Mouse (Mus musculus) retina, postnatal 1 day (tissue): ENCODE measurements at regions not wholly inside any gene's neighbourhood (a gene's known extent, or its start where the extent isn't known, plus 50 kb on each side); places are given as distances from the start of the nearest gene placed in this dataset.
A peak's percentile ranks its signal among the peaks of the same experiment; 100 is the strongest.
"Not testable (repeated sequence)": the region's sequence is repeated elsewhere in the genome, so short reads cannot be mapped to it uniquely, and the experiment has no call there.

Source experiments
- DNase-seq: peaks from one replicate; pipeline ENCODE4 v3.0.0-alpha.2; 2012

DNA sequence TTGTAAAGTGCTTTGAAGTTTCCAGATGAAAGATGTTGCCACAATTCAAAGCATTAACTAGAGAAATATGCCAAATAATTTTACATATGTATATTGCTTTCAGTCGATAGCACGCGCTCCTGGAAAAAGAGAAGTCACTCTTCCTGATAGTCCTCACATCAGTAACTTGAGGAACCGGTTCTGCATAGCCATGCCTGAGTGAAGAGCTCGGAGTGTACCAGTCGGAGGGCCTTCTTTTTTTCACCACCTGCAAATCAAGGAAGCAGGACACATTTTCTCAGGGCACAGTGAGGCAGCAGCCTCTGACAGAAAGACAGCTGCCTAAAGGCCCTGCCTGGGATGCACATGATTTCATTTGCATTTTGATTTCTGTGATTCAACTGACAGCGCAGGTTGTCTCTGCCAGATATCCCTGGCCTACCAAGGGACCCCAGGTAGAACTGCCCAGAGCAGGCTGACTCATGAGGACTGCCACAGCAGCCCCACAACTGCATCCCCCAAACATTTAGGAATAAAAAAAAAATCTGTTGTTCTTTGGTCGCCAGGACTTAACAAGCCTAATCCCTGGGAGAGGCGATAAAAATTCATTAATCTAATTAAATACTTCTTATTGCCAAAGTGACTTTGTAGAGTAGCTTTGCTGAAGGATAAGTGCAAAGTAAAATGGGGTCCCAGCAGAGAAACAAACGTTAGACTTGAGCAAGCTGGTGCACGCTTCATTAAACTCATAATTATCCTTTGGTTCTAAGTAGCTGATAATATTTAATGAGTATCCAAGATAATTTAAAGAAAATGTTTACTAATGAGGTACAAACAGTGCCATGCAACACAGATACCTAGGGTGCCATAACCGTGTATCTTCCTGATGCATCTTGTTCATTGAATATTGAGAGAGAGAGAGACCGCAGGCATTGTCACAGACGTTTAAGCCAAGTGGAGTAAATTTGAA, 202.7 kb downstream of the Faxc start:
- DNase-seq: no peak

DNA sequence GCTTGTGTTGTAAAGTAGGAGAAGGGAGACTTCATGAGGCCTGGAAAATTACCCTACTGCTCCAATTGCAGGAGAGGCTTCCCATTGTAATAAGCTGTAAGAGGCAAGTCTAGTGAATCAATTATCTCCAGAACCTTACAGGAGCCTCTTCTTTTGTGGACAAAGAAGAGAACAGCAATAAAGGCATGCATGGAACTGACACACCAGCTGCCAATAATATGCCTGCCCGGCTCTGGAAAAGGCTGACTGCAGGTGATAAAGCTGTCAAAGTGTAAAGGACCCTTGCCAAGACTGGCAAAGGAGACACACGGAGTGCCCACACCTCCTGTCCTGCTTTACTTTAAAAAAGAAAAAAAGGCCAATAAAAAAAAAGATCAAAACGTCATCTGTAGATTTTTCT, 209.0 kb downstream of the Faxc start:
- DNase-seq: no peak

DNA sequence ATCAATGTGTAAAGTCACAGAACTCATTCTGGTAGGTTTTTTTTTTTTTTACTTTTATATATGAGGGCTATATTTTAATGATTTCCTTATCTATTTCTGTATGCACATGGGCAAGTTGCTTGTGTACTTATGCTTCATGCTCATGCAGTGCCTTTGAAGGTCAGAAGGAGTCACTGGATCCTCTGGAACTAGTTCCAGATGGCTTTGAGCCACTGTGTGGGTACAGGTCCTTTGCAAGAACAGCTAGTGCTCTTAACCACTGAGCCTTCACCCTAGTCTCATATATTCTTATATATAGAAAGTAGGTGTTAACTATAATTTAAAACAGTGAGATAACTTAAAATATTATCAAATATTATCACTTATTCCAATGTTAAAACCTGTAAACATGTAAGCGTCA, 212.4 kb downstream of the Faxc start:
- DNase-seq: no peak

DNA sequence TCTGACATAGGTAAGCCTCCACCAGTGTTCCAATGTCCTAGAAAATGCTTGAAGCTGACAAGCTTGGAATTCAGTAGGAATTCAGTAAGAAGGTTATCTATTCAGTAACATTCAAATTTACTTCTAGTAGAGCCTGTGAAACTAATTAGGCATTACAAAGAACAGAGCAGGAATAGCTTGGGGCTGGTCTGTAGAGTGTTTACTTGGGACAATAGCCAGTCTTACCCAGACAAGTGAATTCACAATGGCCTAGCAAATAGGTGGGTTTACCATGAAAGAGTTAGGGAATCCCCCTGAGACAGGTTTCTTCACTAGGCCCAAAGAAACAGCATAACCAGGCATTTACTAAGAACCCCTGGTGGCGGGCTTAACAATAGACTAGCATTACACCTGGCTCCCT, 212.5 kb upstream of the Fbxl4 start:
- DNase-seq: not testable (repeated sequence)

DNA sequence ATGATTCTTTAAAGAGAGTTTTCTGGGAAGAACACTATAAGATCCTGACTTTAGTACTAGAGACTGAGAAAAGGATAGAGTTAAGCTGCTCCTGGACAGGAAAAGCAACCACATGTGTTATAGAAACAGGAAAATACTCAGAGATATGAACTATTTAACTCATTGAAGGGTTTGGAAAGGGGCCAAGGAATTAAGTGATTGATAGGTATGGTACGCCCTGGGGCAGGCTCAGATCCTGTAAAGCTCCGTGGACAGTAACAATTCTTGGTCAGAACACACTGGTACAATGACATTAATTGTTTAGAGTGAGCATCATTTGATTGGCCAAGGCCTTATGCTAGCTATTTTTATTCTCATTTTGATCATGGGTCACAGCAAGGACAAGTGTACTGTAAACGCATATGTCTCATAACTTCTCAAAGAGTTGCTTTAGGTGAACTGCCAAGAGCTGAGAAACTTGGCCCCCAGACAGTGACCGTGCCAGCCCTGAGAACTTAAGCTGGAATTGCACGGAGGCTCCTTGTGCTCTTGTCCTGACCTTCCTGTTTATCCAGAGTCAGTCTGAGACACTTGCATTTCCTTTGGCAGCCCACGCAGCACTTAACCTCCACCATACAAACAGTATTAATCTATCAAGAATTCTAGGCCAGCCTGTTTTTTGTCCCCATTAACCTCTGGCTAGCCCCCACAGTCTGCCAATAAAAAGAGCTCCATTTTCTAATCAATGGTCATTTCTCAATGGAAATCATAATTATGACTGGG, 210.5 kb upstream of the Fbxl4 start:
- no peak for DNase-seq

DNA sequence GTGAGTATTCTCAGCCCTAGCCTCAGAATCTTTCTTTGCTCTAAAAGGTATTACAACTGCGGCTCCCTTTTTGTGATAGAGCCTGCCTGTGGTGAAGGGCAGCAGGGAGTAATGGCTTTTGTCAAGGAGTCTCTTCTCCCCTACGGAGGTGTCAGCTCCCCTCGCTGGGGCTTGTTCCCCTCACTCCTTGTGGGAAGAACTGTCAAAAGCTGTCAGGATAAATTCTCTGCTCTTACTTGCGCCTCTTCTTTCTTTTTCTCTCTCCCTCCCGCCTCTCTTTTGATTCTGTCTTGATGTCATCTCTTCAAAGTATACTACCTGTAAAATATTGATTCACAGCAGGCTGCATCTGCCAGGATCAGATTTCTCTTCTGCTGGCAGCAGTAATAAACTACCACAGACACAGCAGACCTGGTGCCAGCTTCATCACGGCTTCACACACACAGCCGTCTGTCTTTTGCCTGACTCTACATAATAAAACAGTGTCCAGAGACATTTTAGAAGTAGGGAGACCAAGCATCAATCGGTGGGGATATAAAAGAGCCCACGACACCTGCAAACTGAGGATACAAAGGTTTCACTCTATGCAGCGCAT, 205.3 kb upstream of the Fbxl4 start:
- peak; percentile 6 for DNase-seq

DNA sequence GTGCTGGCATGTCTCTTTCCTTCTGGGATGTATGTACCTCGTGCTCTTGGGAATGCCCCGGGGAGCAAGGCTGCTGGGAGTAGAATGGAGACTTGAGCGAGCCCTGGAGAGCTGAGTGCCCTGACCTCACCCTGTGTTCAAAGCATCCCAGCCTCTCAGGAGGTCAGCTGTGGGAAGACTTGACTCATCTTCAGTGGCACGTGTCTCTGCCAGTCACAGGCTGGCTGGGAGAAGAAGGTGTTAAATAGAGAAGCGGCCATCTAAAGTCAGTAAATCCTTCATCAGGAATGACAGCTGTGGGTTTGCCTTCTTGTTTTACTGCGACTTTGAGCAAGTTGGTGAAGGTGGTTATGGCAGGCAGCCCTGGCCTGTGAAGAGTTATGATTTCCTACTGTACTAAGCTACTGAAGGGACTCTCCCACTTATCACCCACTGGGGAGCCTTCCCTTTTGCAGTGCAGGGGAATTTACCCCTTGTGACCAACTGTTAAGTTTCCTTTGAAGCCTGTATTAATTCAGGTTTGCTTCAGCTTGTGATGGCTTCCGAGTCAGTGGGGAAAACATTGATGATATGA, 204.3 kb upstream of the Fbxl4 start:
- DNase-seq: peak; percentile 14

DNA sequence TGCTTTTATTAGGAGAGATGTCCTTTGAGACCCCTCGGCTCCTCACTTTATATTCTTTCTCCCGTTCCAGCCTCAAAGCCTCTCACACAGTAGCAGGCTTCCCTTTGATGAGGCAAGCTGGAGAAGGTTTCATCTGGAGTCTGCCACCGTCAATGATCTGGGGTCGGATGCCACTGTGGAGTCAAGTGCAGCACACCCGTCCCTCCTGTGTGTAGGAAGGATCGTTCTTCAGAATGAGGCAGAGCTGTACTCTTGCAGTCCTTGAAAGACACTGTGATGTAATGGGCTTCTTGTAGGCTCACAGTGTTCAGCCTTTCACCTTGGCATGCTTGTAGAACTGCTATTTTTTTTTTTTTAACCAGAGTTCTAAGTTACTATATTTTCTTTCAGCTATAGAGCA, 203.7 kb upstream of the Fbxl4 start:
- no peak for DNase-seq

DNA sequence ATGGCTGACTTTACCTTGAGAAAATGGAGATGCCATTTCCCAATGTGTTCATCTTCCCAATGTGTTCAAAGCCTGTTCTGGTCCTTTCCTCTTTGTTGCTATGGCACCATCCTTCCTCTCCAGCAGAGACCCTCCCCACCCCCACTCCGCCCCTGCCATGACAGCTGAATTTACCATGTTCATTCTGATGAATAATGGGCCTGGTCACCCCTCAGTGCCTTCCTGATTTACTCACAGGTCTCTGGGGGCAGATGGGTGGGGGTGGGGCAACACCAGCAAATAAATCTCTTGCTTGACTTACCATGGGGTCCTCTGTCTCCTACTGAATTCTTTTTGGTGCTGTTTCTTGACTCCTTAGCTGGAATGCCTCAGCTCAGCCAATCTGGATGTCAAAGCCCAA, 170.9 kb upstream of the Fbxl4 start:
- DNase-seq: no peak

DNA sequence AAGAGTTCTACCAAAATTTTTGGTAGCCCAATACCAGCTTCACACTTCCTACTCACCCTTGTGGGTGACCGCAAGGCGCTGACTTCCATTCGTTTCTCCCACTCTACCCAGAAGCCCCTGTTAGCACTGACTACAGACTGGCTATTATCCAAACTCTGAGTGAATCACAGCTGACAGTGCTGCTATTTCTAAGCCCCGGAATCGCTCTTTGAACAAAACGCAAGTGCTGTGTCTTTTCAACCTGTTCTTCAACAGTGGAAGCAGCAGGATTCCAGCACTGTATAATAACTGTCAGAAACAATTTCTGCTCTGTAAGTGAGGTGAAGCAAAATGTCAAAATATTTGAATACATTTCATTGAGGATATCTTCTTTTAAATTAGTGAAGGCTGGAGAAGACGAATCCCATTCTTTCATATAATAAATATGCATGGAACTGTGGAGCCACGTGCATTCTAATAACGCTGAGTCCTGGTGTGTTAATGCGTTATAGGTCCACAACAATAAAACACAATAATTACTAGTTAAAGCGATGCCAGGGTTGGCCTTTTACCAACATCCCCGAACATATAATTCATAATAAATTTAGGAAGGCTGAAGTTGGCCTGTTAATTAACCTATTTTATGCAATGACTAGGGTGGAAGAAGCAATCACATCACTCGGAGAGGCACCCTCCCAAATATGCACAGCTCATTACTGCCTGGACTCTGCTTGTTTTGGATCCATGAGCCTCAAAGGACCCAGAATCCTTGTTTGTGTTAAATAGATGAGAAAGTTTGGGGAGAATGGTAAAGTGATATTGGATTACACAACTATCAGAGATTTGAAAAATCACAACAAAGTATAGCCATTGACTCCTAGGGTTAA, 169.0 kb upstream of the Fbxl4 start:
- peak; percentile 65 for DNase-seq

DNA sequence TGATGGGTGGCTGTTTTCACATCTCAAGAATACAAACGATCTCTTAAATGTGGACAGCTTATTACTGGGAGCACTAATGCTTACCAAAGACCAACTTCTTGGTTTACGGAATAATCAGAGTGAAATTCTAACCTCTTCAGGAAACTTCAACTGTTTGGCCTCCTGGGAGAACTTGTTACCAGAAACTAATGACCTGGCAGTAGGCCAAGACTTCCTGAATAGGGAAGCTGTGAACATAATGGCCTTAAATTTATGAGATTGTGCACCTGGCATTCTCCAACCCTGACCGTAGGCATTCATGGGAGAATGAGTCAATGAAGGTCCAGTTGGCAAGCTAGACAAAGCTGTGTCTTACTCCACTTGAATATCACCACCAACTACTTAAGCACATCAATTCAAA, 160.8 kb upstream of the Fbxl4 start:
- DNase-seq: peak; percentile 36

DNA sequence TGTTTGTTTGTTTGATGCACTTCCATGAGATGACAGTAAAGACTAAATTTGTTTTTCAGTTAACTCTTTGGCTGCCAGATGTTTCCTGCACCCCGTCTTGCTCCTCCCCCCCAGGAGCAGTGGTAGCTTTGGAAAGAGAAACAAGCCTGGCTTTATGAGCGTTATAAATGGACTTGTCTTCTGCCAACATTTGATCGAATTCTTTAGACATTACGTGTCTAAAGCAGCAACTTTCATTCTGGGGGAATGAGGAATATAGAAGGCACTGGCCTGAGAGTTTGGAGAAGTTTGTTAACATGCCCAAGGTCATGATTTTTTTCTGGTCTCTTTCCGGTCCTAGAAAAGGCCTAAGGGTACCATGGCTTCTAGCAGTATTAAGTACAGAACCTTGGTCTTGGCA, 148.8 kb upstream of the Fbxl4 start:
- DNase-seq: no peak

DNA sequence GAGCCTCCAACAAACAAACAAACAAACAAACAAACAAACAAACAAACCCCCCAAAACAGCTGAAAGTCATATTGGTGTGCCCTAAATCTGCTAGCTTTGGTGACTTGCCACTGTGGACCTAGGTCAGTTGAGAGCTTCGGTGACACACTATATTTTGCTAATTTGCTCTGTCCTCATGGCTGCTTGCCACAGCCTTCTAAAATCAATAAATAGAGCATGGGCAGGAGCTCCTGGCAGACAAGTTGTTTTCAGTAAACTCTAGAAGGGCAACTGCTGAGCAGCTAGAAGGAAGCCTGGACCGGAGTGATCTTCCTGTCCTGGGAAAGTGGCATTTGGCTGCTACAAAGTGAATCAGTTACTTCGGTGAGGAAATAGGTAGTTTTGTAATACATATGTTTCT, 119.7 kb upstream of the Fbxl4 start:
- DNase-seq: no peak

DNA sequence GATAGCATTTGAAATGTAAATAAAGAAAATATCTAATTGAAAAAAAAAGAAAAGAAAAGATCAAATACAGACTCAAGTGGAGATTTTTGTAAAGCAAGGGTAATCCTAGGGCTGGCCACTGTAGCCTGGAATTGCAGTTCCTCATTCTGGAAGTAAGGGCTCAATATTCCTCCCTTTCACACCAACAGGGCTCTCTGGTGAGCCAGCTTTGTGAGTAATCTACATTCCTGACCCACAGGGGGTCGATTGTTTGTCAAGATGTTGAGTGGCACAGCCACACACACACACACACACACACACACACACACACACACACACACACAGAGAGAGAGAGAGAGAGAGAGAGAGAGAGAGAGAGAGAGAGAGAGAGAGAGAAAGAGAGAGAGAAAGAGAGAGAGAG, 107.1 kb upstream of the Fbxl4 start:
- DNase-seq: peak; percentile 24

DNA sequence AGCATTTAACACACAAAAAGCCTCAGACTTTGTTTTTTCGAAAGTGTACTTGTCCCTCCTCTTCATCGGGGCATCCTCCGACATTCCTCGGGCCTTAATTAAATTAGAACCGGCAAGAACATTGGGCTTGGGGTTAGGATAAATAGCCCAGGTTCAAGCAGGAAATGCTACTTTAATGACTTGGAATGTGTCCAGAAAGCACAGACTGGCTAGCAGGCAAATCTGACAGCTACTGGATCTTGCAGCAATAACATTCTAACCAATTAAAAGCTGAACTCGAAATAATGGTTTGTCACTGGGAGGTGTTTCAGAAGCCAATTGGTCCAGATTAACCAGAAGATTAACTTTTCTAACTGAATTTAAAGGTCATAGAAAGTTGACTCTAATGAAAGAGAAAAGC, 93.4 kb upstream of the Fbxl4 start:
- DNase-seq: peak; percentile 83

DNA sequence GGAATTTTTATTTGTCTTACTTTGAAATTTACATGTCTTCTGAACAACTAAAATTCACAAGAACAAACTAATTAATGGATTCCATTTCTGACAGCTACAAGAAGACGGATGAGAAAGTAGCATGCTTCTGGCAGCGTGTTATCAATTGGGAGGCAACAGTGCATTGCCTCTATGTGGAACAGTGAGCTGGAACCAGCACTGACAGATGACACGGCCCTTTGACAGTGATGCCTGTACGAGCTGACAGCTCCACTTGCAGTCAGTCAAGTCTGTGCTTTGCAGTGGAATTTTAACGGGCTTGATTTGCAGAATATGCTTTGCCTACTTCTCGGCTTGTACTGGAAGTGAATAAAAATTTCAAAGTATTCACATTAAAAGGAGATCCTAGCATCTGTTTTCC, 88.3 kb upstream of the Fbxl4 start:
- DNase-seq: peak; percentile 12

DNA sequence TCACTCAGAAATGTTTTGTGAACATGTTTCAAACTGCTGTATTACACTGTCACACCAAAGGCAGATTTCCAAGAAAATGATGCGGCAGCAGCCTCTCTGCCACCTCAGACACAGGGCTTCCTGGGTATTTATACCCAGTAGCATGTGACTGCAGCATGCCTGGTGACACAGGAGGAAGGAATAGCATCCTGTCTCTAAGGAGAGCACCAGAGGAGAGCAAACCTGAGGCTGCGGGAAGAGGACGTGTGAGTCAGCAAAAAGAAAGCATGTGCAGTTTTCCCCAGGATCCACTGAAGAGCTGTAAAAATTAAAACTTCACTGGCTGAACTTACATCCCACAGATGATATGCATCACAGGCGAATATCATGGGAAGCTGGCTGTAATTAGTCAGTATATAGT, 83.2 kb upstream of the Fbxl4 start:
- no peak for DNase-seq

DNA sequence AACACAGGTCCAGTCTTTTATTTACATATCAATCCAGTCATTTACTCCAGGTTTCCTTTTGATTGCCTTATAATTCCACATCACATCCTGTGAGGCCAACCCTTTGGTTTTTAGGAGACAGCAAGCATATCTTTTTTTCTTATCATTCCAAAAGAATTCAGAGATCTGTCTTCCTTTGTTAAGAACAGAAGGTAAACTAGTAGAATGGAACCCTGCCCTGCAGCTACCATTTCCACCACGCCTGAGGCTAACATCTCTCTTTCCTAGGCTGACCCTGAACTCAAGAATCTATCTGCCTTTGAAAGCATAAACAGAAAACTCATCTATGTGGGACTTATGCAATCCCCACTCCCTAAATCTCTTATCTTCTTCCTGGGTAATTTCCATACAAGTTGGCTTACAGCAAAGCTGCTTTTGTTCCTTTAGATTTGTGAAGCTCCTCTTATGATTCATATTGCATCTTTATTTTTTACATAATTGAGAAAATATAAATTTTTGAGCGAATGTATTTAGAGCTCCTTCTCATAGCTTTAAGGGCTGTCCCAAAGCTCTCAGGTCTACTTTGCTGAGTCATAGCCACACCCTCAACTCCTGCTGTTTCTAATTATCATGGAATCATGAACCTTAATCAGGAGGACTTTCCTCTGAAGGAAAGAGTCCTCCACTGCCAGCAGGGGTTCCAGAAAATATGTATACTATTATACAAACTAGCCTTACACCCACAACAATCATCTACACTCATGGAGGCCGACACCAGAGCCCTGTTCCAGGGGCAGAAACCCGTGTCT, 74.6 kb upstream of the Fbxl4 start:
- DNase-seq: no peak

DNA sequence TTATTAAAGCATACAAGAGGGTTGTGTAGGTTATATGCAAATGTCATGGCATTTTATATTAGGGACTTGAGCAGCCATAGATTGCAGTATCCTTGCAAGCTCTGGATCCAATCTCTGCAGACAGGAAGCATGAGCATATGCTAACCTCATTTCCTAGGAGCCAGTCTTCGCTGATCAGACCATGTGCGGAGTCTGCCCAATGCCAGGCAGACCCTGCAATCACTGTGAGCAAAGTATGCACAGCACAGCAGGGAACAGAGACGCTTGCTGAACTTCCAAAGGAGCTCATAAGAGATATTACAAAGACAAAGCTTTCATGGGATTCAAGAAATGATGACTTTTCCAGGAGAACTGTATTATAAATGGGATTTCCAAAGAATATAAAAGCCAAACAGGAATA, 65.2 kb upstream of the Fbxl4 start:
- no peak for DNase-seq

DNA sequence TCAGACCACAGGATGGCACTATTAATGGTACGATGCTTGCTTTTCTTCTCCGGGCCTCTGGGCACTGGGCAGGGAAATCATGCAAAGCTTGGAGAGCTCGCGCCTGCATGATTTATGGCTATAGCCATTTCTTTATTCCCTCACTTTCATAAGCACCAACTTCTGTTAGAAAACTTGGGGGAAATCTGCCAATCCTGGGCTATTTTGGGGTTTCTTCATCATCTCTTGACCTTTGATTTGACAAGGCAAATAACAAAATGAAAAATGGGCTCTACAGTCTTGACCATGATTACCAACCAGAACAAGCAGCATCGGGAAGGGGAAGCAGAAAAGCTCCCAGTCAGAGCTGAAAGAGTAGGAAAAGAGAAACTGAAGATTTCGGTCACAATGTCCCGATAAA, 57.1 kb upstream of the Fbxl4 start:
- DNase-seq: no peak

DNA sequence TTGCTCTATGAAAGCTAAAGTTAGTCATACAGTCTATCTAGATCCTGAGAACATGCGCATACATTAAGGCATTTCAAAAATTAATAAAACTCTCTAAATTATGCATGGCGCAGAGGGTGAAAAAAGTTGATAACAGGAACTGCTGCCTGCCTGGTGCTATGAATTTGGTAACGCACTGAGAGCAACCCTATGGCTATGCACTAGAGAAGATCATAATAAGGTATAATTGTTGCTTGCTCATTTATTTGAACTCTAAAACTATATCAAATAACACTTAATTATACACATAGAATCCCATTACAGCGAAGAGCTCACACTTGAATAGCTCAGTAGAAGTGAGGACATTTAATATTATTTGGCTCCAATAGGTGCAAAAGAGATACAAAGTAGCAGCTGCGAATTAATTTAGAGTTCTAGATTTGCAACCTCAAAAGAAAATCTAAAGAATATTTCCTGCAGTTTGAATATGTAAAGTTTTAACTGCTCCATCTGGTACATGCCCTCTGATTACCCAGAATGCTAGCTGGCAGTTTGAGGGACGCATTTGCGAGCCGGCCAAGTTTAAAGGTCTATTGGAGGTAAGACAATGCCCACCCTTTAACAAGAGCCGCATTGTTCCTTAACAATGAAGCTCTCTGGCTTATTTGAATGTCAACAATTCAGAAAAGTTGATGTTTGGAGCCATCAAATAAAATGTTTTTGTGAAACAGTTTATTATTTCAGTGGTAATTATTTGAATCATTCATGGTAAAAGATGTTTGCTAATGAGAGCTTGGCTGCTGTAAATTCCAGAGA, 56.0 kb upstream of the Fbxl4 start:
- peak; percentile 90 for DNase-seq
